Mouse (Mus musculus) pancreas, adult 10 weeks (tissue): ENCODE results near the gene Chaf1a. TPM values are rescaled to one million over a fixed set of nuclear protein-coding genes. Genes with fewer than 3 reads are reported as not detected.

ENCODE experiments used
- polyA plus RNA-seq: library from polyadenylated mRNA; stranded (reverse); fragments of 350-450 nt; fragmentation: Illumina TruSeq; extraction: RNeasy Lipid Tissue Mini Kit (QIAGEN cat#74804); gene quantifications from one replicate; pipeline ENCODE4 v1.2.3, GENCODE M21; 2015; ENCODE audit warnings: low read depth, low replicate concordance; ENCODE audit not compliant: insufficient read depth

Gene Chaf1a
- polyA plus RNA-seq, result 0.18 TPM

DNA sequence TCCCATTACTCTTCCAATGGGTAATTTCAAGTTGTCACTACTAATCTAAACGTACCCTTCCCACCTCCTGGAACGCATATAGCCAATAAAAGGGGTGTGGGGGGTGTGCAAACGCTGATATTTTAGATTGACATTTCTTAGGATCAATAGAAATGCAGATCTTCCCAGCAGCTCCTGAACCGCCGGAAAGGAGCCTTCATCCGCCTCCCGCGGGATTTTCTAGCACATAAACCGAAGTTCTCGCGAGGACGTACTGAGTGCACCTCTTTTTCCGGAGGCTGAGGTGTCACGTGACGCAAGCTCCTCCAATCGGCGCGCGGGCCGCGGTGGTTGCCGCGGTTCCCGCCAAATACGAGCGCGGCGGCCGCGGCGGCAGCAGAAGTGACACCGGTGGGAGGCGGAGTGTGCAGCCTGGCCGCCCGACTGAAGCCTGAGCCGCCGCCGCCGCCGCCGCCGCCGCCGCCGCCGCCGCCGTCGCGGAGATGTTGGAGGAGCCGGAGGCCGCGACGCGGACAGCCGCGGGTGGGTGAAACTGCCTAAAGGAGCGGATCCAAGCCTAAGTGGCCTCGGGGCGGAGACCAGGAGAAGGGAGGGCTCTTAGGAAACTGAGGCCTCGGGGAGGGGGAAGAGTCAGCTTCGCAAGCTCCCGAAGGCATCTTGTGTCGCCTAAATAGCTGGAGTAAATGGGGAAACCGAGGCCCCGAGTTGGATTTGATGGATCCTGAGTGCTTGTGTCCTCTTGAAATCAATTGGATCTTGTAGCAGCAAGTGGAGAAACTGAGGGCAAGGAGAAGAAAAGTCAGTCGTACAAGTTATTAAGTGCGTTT lies at the start of gene Chaf1a:
Chaf1a (plus strand) TSS at position 410 of the 827 bp plus-strand sequence.

DNA sequence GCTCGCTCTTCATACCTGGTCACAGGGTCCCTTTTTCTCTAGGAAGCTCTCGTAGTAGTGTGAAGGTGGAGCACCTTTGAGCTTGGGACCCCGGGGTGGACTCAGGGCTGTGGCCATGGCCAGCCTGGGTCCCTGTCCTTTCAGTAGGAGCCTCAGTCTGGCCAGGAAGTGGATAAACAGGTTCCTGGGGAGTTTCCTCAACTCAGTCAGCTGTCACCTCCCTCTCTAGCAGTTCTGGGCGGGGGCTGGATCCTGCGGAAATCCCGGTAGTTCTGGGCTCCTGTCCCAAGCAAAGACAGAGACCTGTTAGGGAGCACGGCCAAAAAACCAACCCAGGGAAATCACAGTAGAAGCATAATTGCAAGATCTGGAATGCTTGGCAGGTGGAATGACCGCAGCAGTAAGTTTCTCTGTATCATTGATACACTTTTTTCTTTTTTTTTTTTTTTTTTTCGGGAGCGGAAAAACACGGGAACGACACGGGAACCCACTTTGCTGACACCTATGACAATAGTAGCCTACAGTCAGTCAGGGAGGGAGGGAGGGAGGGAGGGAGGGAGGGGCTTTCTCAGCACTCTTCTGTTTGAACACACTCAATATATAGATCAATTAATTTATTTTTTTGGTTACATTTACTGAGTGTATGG lies 34.7 kb upstream of the Chaf1a start, which contains the start of the genes Stap2 and Mpnd:
Stap2 (minus strand) TSS at position 170 of the 647 bp plus-strand sequence.
Mpnd (plus strand) TSS at position 297 of the 647 bp plus-strand sequence.

DNA sequence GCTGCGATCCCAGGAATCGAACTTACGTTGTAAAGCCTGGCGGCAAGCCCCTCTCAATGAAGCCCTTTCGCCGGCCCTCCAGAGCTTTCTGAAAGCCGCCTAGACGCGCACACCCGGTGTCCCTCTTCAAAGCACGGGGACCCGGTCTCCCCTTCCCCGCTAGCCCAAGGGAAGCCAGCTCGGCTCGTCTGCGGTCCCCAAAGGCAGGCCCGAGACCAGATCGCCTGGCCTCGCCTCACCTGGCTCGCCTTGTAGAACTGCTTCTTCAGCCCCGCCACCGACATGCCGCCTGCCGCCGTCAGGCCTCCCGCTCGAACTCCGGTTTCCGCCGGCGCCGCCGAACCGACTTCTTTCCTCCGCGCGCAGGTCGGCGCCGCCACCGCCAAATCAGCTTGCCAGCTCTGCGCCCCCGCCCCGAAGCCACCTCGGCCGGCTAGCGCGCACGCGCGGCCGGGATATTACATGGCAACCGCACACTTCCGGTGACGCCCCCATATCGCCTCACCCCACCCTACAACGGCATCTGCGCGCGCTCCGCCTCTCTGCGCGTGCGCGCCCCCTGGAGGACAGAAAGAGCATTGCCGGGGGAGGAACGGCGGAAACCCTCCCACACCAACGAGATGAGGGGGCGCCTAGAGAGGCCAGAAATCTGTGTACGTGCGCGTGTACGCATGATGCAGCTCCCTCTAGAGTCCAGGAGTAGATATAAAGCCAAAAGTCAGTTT lies 3.9 kb upstream of the Chaf1a start, which contains the start of gene Sh3gl1:
Sh3gl1 (minus strand) TSS at position 460 of the 725 bp plus-strand sequence.

DNA sequence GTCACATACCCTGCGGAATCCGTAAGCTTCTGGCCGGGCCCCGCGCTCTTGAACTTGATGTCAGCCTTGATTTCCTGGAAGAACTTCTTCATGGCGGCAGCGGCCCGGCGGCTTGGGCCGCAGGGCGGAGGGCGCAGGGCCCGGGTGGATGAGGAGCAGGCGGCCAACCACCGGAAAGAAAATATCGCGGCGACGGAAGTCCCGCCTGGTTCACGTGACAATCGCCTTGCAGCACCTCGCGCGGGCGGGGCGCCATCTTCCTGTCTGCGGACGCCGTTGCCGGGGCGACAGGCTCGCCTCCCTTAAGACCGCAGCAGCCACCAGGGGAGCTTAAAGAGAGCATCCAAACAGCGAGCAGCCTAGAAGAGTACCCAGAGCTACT lies 34.6 kb downstream of the Chaf1a start, which contains the start of gene Ubxn6:
Ubxn6 (minus strand) TSS at position 202 of the 382 bp plus-strand sequence.

DNA sequence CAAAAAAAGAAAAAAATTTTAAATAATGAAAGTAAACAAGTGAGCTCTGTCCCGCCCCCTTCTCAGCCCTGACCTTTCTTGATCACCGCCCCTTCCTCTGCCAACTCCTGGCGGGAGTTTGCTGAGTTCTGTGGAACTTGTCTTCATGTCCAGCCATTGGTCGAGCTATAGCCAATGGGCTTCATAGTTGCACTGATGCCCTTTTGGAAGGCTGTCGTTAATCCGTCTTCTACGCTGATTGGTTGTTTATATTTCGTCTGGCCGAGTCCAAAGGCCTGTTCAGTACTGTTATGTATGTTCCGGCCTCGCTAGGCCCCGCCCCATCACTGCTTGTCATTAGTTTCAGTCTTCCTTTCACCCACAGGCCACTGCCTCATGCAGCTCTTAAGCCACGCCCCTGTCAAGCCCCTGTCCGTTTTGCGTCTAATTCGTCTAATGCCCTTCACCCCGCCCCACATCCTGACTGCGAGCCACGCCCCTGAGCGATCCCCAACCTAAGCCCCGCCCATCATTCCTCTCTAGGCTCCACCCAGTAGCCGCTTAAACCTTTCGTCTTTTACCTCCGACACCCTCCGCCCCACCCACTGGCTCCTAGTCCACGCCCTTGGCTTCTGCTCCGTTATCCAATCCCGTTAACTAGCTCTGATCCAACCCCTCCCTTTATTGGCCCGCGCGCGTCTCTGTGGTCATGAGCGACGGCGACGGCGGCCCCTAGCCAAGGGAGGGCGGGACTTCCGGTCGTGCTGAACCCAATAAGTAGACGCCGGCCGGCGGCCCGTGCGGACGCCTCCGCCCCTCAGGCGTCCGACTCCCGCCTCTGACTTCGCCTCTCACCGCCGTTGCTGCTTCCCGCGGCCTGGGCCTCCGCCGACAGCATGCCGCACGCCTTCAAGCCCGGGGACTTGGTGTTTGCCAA lies 38.9 kb downstream of the Chaf1a start, which contains the start of gene Hdgfl2:
Hdgfl2 (plus strand) TSS at position 755 of the 916 bp plus-strand sequence.

DNA sequence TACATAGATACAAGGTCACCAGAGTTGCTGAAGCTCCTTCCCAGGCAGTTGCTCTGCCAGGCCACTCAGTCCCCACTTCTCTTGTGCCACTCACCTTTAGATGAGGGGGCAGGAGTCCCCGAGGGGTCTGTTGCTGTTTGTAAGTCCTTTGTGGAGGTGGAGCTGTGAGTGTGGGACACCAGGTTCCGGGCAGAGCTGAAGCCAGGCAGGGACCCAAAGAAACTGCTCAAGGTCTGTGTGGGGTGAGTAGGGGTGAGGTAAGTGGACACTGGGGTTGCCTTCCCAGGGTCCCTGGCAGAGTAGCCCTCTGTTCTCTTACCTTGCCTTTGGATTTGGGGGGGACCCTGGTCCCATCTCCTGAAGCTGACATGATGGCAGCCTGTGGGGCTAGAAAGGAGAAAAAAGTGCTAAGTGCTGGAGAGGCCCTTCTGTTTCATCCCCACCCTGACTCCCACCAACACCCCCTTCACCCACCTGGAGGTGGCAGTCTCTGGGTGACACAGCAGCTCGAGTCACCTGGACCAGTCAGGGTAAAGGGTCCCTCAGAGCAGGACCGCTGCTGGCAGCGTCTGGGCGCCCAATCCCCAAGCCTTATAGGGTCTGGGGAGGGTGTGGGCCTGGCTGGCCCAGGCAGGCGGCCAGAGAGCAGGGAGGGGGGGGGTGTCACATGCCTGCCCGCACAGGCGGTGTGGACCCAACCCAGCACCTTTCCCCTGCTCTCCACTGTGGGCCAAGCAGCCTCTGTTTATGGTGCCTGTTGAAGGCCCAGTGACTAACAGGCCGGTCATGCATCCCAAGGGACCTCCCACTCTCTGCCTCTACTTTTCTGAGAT lies 69.2 kb downstream of the Chaf1a start, which contains the start of gene Plin4:
Plin4 (minus strand) TSS at position 585 of the 833 bp plus-strand sequence.

DNA sequence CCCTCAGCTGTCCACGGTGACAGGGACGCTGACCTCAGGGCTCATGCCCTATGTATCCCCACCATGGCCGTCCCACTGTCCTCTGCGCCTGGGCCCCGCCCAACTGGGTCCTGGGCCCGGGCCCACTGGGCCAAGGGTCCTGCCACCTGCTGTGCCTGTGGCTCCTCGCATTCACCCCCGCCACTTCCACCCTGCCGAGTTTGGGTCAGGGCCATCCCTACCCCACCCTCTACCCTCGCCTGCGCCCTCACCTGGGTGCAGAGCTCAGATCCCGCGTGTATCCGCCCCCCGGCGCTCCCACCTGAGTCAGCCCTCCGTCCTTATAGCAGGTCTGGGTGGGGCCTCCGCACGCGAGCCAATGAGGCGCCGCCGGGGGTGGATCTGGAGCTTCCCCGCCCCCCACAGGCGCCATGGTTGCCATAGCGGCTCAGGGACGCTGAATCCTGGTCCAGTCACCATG lies 77.0 kb downstream of the Chaf1a start, which contains the start of gene Plin5:
Plin5 (minus strand) TSS at position 346 of the 460 bp plus-strand sequence.

DNA sequence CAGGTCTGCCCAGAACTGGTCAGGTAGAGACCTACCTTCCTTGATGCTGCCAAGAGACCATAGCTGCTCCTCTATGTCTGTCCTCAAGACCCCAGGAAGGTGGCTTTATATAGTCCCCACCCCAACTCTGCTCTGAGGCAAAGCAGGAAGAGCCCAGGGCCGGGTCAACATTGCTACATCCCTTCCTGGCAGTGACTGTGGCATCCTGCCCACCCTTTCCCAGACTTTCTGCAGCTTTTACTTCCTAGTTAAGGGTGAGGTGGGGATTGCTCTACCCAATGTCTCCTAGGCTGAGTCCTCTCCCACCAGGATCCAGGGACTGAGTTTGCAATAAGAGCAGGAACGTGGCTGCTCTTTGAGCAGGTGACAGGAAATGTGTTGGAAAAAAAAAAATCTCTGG lies 81.6 kb downstream of the Chaf1a start, which contains the start of gene Lrg1:
Lrg1 (minus strand) TSS at position 176 of the 400 bp plus-strand sequence.

Other genes with a start within 250 kb of the Chaf1a start
- gene Zfp119a, start 161.5 kb upstream of the Chaf1a start, polyA plus RNA-seq, result 2.2 TPM
- 2.6 TPM for gene Zfp959, start 148.3 kb upstream of the Chaf1a start, polyA plus RNA-seq
- gene Zfp119b, start 90.9 kb upstream of the Chaf1a start, polyA plus RNA-seq, result 1.7 TPM
- gene Ebi3, start 87.8 kb upstream of the Chaf1a start, polyA plus RNA-seq, result 1.3 TPM
- gene Yju2, start 81.3 kb upstream of the Chaf1a start, polyA plus RNA-seq, result 2.3 TPM
- gene Shd, start 70.0 kb upstream of the Chaf1a start, polyA plus RNA-seq, result not detected
- not detected for gene Fsd1, start 53.9 kb upstream of the Chaf1a start, polyA plus RNA-seq
- gene Stap2, start 34.9 kb upstream of the Chaf1a start, polyA plus RNA-seq, result 20.6 TPM
- gene Mpnd, start 34.7 kb upstream of the Chaf1a start, polyA plus RNA-seq, result 24.6 TPM
- gene Sh3gl1, start 3.8 kb upstream of the Chaf1a start, polyA plus RNA-seq, result 16.3 TPM
- 13.3 TPM for gene Ubxn6, start 34.6 kb downstream of the Chaf1a start, polyA plus RNA-seq
- 60.5 TPM for gene Hdgfl2, start 39.2 kb downstream of the Chaf1a start, polyA plus RNA-seq
- gene Plin4, start 69.4 kb downstream of the Chaf1a start, polyA plus RNA-seq, result 5.1 TPM
- gene Plin5, start 77.2 kb downstream of the Chaf1a start, polyA plus RNA-seq, result not detected
- 8.8 TPM for gene Lrg1, start 81.6 kb downstream of the Chaf1a start, polyA plus RNA-seq
- gene Sema6b, start 99.9 kb downstream of the Chaf1a start, polyA plus RNA-seq, result 3.3 TPM
- gene Tnfaip8l1, start 122.0 kb downstream of the Chaf1a start, polyA plus RNA-seq, result 0.44 TPM
- 25.8 TPM for gene Mydgf, start 143.5 kb downstream of the Chaf1a start, polyA plus RNA-seq
- gene Dpp9, start 178.5 kb downstream of the Chaf1a start, polyA plus RNA-seq, result 13.7 TPM
- gene Fem1a, start 216.4 kb downstream of the Chaf1a start, polyA plus RNA-seq, result 6.3 TPM
- 3.3 TPM for gene Ticam1, start 236.3 kb downstream of the Chaf1a start, polyA plus RNA-seq